In the genomic region with DNA sequence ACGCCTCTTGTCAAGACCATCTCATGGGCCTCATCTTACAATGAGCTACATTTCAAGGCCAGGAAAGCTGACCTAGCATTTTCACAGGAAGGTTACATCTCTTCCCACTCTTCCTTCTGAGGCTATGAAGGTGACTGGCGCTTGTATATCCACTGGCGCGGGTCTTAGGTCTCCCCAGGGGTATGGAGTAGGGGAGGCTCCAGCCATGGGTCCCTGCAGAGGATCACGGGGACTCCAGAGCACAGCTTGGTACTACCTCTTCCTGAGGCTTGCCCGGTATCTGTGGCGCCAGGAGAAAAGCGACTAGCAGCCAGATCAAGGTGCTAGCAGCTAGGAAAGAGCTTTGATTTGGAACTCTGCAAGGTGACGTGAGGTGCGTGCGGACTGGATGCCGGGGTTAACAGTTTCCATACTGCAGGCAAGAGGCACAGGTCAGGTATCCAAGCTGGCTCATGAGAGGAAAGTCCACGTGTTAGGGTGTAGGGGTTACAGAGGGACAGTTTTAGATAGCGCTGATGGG, we compare ENCODE assay signal across 11 mouse cellular contexts. TPM values are rescaled to one million over a fixed set of nuclear protein-coding genes. Genes with fewer than 3 reads are reported as not detected.
"Had no signal": no experiment of that assay in that cellular context is flagged by ENCODE, and none has a peak within 500 bp of the region (broad histone marks: within the 10 kb centered on the region; RNA-seq: fewer than 3 reads in every experiment).

No protein-coding gene starts in this region.

- H3K27ac ChIP-seq: limb, embryonic 10.5 days; liver, embryonic 15.5 days; midbrain, embryonic 10.5 days; neural tube, embryonic 15.5 days had no signal

- H3K4me2 ChIP-seq: liver, embryonic 11.5 days; liver, embryonic 15.5 days had no signal

- DNase-seq: right cerebral cortex, adult 18-20 months; right cerebral cortex, postnatal 25 days; thymus, adult 2 months; thymus, postnatal 25 days had no signal

- H3K9ac ChIP-seq: liver, embryonic 15.5 days; neural tube, embryonic 15.5 days had no signal

- H3K36me3 ChIP-seq: limb, embryonic 10.5 days; liver, embryonic 15.5 days; midbrain, embryonic 10.5 days; neural tube, embryonic 15.5 days had no signal

- H3K9me3 ChIP-seq: limb, embryonic 10.5 days; liver, embryonic 15.5 days; midbrain, embryonic 10.5 days; neural tube, embryonic 15.5 days had no signal

- H3K4me3 ChIP-seq: limb, embryonic 10.5 days; liver, embryonic 15.5 days; midbrain, embryonic 10.5 days; myocyte; neural tube, embryonic 15.5 days had no signal

RNA-seq across cellular contexts. Expression of a gene that starts 56.6 kb away (rescaled TPM):
- total RNA-seq: megakaryocyte, adult 5-6 weeks had no signal
- polyA plus RNA-seq: liver, embryonic 11.5 days; liver, embryonic 15.5 days; myocyte had no signal
